Mouse (Mus musculus) liver, embryonic 12.5 days (tissue): ENCODE data around the gene Btg2. TPM values are rescaled to one million over a fixed set of nuclear protein-coding genes. Genes with fewer than 3 reads are reported as not detected.

Source experiments
- ATAC-seq: fragments of 200-750 bp; cut with Nextera tagmentation; 2 replicates; pipeline ENCODE4 v1.8.0; 2017; ENCODE audit warnings: moderate number of reproducible peaks, mild to moderate bottlenecking, moderate library complexity
- H3K27ac ChIP-seq: fragments of 300-500 bp; sonication (generic); 2 replicates; pipeline ENCODE4 v1.5.1; 2016; ENCODE audit warnings: mild to moderate bottlenecking
- H3K27me3 ChIP-seq: fragments of 300-500 bp; sonication (generic); replicated peaks from 2 replicates; pipeline ENCODE4 v1.6.1; 2016; ENCODE audit warnings: mild to moderate bottlenecking, moderate library complexity
- H3K36me3 ChIP-seq: fragments of 300-500 bp; sonication (generic); 2 replicates; pipeline ENCODE4 v1.6.1; 2016; ENCODE audit warnings: mild to moderate bottlenecking, moderate library complexity
- H3K4me1 ChIP-seq: fragments of 300-500 bp; sonication (generic); 2 replicates; pipeline ENCODE4 v1.6.1; 2016
- H3K4me2 ChIP-seq: fragments of 300-500 bp; sonication (generic); 2 replicates; pipeline ENCODE4 v1.6.1; 2016; ENCODE audit warnings: mild to moderate bottlenecking, moderate library complexity
- H3K4me3 ChIP-seq: fragments of 300-500 bp; sonication (generic); 2 replicates; pipeline ENCODE4 v1.5.1; 2016; ENCODE audit warnings: mild to moderate bottlenecking, moderate library complexity
- H3K9ac ChIP-seq: fragments of 300-500 bp; sonication (generic); 2 replicates; pipeline ENCODE4 v1.6.1; 2016; ENCODE audit warnings: mild to moderate bottlenecking, moderate library complexity
- H3K9me3 ChIP-seq: fragments of 300-500 bp; sonication (generic); replicated peaks from 2 replicates; pipeline ENCODE4 v1.6.1; 2016; ENCODE audit warnings: mild to moderate bottlenecking, moderate library complexity
- WGBS: fragments of 180-500 bp; shearing (Covaris S2); methylation state at CpG from one replicate; pipeline ENCODE4 v1.1.7; 2016; ENCODE audit not compliant: insufficient replicate concordance; 5-methylcytosine and 5-hydroxymethylcytosine counted together
- polyA plus RNA-seq: library from polyadenylated mRNA; unstranded; fragments of >200 nt; fragmentation: Nextera tagmentation; extraction: Ambion mirVana; gene quantifications from 2 replicates; pipeline ENCODE4 v1.2.1, GENCODE M21; 2016

The Btg2 gene
- polyA plus RNA-seq, 1 experiment from 2014 or later = 78.2 TPM

DNA sequence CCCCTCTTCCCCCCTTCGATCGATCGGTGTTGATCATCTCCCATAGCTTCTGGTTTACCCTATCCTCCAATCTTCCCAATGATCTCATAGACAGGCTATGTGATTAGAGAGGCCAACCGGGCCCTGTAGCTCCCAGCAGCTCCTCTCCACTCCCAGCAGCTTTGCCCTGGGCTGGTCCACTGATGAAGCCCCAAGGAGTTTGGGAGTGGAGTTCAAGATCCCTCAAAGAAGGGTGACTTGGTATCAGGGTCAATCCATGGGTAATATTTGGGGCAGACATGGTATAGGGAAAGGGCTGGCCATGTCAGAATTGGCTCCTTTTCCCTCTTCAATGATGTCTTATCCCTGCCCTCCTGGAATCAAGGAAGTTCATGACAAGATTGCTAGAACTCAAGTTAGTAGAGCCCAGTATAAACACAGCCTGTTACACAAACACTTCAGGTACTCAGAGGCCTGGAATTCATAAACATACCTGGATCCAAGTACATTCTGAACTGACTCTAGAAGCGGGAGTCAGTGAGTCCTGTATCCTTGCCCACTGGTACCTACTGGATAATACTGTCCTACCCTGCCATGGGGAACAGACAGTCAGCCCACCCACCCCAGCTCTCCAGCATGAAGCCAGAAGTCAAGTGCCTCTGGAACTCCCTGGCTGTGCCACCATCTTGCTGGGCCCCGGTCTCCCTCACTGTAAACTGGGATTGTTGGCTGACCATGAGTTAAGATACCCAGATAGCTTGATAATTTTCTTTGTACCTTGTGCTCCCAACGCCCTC lies 18.3 kb upstream of the Btg2 start:
- H3K9ac ChIP-seq = peak overlapping the region; percentile 44
- H3K27ac ChIP-seq = peak overlapping the region; percentile 95
- H3K4me1 ChIP-seq = peaks cover 80% of the 10 kb centered on the region
- peak overlapping the region; percentile 78 for H3K4me2 ChIP-seq
- no peak overlapping the region for H3K4me3 ChIP-seq
- H3K27me3 ChIP-seq = peaks cover 6% of the 10 kb centered on the region; the same call in 1 of the 2 replicates
- no peaks in the 10 kb centered on the region for H3K36me3 ChIP-seq
- 87% methylated on average over 7 of the region's 7 CpGs for WGBS
- H3K9me3 ChIP-seq = no peaks in the 10 kb centered on the region
- no peak for ATAC-seq

GRCm38 (mm10) chr1:134096264-134096934 lies 17.5 kb upstream of the Btg2 start:
- peaks cover 6% of the 10 kb centered on the region; the same call in 1 of the 2 replicates for H3K27me3 ChIP-seq
- no peak for ATAC-seq
- H3K36me3 ChIP-seq = no peaks in the 10 kb centered on the region
- WGBS = 66% methylated on average over 14 of the region's 14 CpGs
- H3K4me2 ChIP-seq = peak overlapping the region; percentile 30
- no peak overlapping the region for H3K4me3 ChIP-seq
- H3K9me3 ChIP-seq = no peaks in the 10 kb centered on the region
- peak overlapping the region; percentile 13; the same call in 1 of the 2 replicates for H3K9ac ChIP-seq
- peaks cover 88% of the 10 kb centered on the region for H3K4me1 ChIP-seq
- H3K27ac ChIP-seq = peak overlapping the region; percentile 95

DNA sequence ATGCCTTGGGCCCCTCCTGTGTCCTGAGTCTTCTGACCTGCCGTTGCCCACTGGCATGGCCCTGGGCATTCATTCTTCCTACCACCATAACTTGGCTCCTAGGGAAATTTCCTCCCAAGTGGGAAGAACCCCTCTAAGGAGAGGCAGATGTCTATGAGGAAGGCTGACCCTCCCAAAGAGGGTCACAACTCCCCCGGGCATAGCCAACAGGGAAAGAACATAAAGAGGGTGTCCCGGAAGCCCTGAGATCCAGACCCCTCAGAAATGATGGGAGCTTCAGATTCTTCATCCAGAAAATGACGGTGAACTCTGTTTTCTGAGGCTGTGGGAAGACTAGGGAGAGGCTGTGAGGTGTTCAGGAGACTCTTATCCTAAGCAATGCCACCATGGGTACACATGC lies 16.8 kb upstream of the Btg2 start:
- ATAC-seq = no peak
- Histone ChIP-seq H3K4me2 (no peak overlapping the region), H3K36me3 (no peaks in the 10 kb centered on the region), H3K27ac (peak overlapping the region; percentile 95; the same call in 1 of the 2 replicates), H3K9ac (0 out of 2 replicates have a peak overlapping the region, but pooled peaks have one; percentile 13), H3K9me3 (no peaks in the 10 kb centered on the region), H3K4me3 (no peak overlapping the region), H3K27me3 (peaks cover 6% of the 10 kb centered on the region; the same call in 1 of the 2 replicates), H3K4me1 (peaks cover 92% of the 10 kb centered on the region)
- WGBS = 83% methylated on average over 4 of the region's 4 CpGs

DNA sequence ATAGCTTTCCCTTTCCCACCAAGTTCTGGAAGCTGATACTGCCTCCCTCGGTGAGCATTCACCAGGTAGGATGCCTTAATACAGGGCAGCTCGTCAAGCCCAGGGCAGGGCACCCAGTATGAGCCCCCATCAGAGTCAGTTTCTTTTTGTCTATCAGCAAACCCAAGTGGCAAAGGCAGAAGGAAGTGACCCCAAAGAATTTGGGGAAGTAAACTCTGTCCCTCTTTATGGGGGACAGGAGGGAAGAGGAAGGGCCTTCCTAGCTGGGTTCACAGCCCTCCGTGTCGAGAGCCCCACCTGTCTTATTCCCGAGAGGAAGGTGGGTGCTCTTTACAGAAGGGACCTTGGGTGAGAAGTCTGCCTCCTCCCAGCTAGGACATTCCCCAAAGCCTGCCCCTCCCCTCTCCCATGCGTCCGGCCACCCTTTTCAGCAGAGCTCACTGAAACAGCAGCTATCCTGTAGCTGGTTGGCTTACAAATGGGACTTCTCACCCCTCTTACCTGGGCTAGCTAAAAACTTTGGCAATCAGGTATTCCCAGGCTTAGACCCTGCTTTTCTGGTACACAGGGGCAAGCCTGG lies 16.2 kb upstream of the Btg2 start:
- H3K27me3 ChIP-seq = 0 out of 2 replicates have a peak, but pooled peaks cover 6% of the 10 kb centered on the region
- WGBS = 29% methylated on average over 7 of the region's 7 CpGs
- no peaks in the 10 kb centered on the region for H3K9me3 ChIP-seq
- no peak overlapping the region for H3K4me2 ChIP-seq
- no peak overlapping the region for H3K9ac ChIP-seq
- no peak for ATAC-seq
- H3K27ac ChIP-seq = peak overlapping the region; percentile 28
- no peak overlapping the region for H3K4me3 ChIP-seq
- H3K4me1 ChIP-seq = peaks cover 89% of the 10 kb centered on the region
- no peaks in the 10 kb centered on the region for H3K36me3 ChIP-seq

DNA sequence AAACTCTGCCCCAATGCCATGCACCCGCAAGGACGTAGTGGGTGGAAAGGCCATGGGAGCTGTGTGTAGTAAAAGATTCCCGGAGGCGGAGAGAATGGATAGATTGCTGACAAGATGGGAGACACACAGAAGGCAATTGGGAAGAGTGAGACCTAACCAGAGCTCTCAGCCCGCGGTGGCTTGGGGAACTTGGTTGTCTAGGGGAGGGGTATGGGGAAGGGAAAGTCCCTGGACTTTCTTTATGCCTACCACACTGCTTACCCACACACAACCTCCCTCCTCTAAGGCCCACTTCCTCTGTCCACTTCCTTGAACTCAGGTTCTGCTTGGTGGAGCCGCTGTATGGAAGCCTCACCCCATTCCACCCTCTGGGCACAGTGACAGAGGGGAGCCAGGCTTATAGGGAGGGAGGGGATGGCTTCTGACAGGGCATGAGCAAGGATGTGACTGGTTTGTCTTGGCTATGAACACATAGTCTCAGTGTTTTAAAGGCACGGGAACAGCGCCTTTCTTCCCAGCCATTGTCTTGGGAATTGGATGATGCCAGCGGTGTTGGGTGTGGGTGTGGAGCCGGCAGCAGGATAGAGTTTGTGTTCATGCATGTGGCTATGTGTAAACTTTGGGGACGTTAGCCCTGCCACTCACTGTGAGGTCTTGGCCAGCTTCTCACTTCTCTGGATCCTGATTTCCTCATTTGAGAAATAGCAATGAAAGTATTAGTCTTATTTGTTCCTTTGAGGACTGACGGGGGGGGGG lies 15.0 kb upstream of the Btg2 start:
- Histone ChIP-seq H3K9ac (peak overlapping the region; percentile 80), H3K27ac (peak overlapping the region; percentile 97), H3K27me3 (0 out of 2 replicates have a peak, but pooled peaks cover 6% of the 10 kb centered on the region), H3K4me3 (peak overlapping the region; percentile 58), H3K36me3 (no peaks in the 10 kb centered on the region), H3K9me3 (no peaks in the 10 kb centered on the region), H3K4me1 (peaks cover 88% of the 10 kb centered on the region), H3K4me2 (peak overlapping the region; percentile 84)
- WGBS = 50% methylated on average over 13 of the region's 13 CpGs
- ATAC-seq = no peak

- ATAC-seq = peak; percentile 96
- Histone ChIP-seq H3K4me3 (peak overlapping the region; percentile 58), H3K4me2 (peak overlapping the region; percentile 84), H3K9me3 (no peaks in the 10 kb centered on the region), H3K4me1 (peaks cover 88% of the 10 kb centered on the region), H3K27ac (peak overlapping the region; percentile 97), H3K27me3 (0 out of 2 replicates have a peak, but pooled peaks cover 6% of the 10 kb centered on the region), H3K9ac (peak overlapping the region; percentile 80), H3K36me3 (no peaks in the 10 kb centered on the region)
- 1% methylated on average over 43 of the region's 43 CpGs for WGBS
Observed at GRCm38 (mm10) chr1:134092852-134093770, 14.2 kb upstream of the Btg2 start.

- Histone ChIP-seq H3K4me1 (peaks cover 88% of the 10 kb centered on the region), H3K4me3 (peak overlapping the region; percentile 58), H3K36me3 (no peaks in the 10 kb centered on the region), H3K9me3 (no peaks in the 10 kb centered on the region), H3K4me2 (peak overlapping the region; percentile 84), H3K27ac (peak overlapping the region; percentile 97), H3K27me3 (0 out of 2 replicates have a peak, but pooled peaks cover 6% of the 10 kb centered on the region), H3K9ac (peak overlapping the region; percentile 62)
- WGBS = 12% methylated on average over 6 of the region's 6 CpGs
- no peak; the same call in 1 of the 2 replicates for ATAC-seq
Observed at GRCm38 (mm10) chr1:134092368-134092767, 13.4 kb upstream of the Btg2 start.

- Histone ChIP-seq H3K4me3 (no peak overlapping the region), H3K4me1 (peaks cover 88% of the 10 kb centered on the region), H3K9me3 (no peaks in the 10 kb centered on the region), H3K27me3 (0 out of 2 replicates have a peak, but pooled peaks cover 6% of the 10 kb centered on the region), H3K9ac (peak overlapping the region; percentile 62), H3K27ac (peak overlapping the region; percentile 97), H3K4me2 (peak overlapping the region; percentile 84), H3K36me3 (no peaks in the 10 kb centered on the region)
- 69% methylated on average over 3 of the region's 3 CpGs for WGBS
- no peak for ATAC-seq
Observed at GRCm38 (mm10) chr1:134091851-134092250, 12.9 kb upstream of the Btg2 start.

DNA sequence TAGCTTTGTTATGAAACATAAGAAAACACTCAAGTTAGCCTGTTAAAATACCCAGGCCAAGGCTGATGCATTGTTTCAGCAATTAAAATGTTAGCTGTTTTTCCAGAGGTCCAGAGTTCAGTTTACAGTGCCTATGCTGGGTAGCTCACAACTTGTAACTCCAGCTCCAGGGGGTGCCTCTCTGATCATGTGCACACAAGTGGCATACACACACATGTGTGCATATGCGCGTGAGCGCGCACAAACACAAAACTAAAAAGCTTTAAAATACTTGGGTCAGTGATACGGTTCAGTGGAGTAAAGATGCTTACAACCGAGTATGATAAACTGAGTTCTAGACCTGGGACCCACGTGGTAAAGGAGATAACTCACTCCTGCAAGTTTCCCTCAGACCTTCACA lies 10.2 kb upstream of the Btg2 start:
- peak overlapping the region; percentile 22 for H3K4me2 ChIP-seq
- no peaks in the 10 kb centered on the region; the same call in 1 of the 2 replicates for H3K27me3 ChIP-seq
- peak overlapping the region; percentile 45; the same call in 1 of the 2 replicates for H3K9ac ChIP-seq
- H3K4me1 ChIP-seq = peaks cover 88% of the 10 kb centered on the region
- no peak overlapping the region for H3K4me3 ChIP-seq
- no peaks in the 10 kb centered on the region for H3K36me3 ChIP-seq
- H3K9me3 ChIP-seq = no peaks in the 10 kb centered on the region
- WGBS = 61% methylated on average over 7 of the region's 7 CpGs
- ATAC-seq = no peak
- peak overlapping the region; percentile 75 for H3K27ac ChIP-seq

DNA sequence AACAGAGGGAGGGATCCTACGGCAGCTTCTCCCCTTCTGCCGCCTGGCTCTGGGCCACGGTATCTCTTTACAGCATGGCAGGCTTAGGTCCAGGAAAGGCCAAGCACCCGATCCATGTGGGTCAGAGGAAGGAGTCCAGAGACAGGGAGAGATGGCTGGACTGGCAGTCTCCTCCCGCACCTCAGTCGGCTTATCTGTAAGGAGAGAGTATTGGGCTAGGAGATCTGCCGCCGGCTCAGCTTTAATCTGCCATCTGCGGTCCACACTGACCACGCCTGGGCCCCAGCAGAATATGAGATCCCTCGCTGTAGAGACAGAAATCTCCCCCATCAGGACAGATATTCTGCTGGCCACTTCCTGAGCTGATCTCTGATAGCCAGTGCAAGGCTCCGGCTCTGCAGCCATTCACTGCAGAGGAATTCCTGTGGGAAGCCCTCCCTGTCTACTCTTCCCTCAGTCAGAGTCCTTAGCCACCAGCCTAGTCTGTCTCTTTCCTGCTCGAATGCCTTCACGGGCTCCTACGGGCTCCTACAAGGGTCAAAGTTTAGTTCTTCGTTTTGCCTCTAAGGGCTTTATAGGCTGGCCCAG lies 8.0 kb upstream of the Btg2 start:
- H3K4me3 ChIP-seq = peak overlapping the region; percentile 35
- peak overlapping the region; percentile 80 for H3K27ac ChIP-seq
- 14% methylated on average over 16 of the region's 16 CpGs for WGBS
- peak; percentile 71 for ATAC-seq
- peaks cover 91% of the 10 kb centered on the region for H3K4me1 ChIP-seq
- H3K9ac ChIP-seq = peak overlapping the region; percentile 66
- peak overlapping the region; percentile 69 for H3K4me2 ChIP-seq
- H3K27me3 ChIP-seq = no peaks in the 10 kb centered on the region; the same call in 1 of the 2 replicates
- H3K9me3 ChIP-seq = no peaks in the 10 kb centered on the region
- no peaks in the 10 kb centered on the region for H3K36me3 ChIP-seq
